Mouse (Mus musculus) lung, postnatal 0 days (tissue): Measurements from ENCODE around the gene Snx4. TPM values are rescaled to one million over a fixed set of nuclear protein-coding genes. Genes with fewer than 3 reads are reported as not detected.

ENCODE experiments used
- ATAC-seq: fragments of 200-750 bp; cut with Nextera tagmentation; 2 replicates; pipeline ENCODE4 v1.8.0; 2017; ENCODE audit warnings: moderate library complexity
- DNase-seq: peaks from one replicate; pipeline ENCODE4 v3.0.0-alpha.2; 2016; ENCODE audit warnings: low spot score
- H3K27ac ChIP-seq: fragments of 300-500 bp; sonication (generic); 2 replicates; pipeline ENCODE4 v1.5.1; 2014; ENCODE audit warnings: antibody characterized with exemption, mild to moderate bottlenecking, low read length, mixed read lengths
- H3K27me3 ChIP-seq: fragments of 300-500 bp; sonication (generic); replicated peaks from 2 replicates; pipeline ENCODE4 v1.6.1; 2014; ENCODE audit warnings: low read length, mixed read lengths; ENCODE audit not compliant: insufficient read depth
- H3K36me3 ChIP-seq: fragments of 300-500 bp; sonication (generic); 2 replicates; pipeline ENCODE4 v1.6.1; 2014; ENCODE audit warnings: low read length, mixed read lengths; ENCODE audit not compliant: insufficient read depth
- H3K4me1 ChIP-seq: fragments of 300-500 bp; sonication (generic); 2 replicates; pipeline ENCODE4 v1.6.1; 2014; ENCODE audit warnings: antibody characterized with exemption, low read depth, low read length, mixed read lengths; ENCODE audit not compliant: insufficient read depth
- H3K4me2 ChIP-seq: fragments of 300-500 bp; sonication (generic); replicated peaks from 2 replicates; pipeline ENCODE4 v1.6.1; 2014; ENCODE audit warnings: low read depth, mild to moderate bottlenecking, low read length, moderate library complexity, mixed read lengths
- H3K4me3 ChIP-seq: fragments of 300-500 bp; sonication (generic); 2 replicates; pipeline ENCODE4 v1.5.1; 2014; ENCODE audit warnings: low read depth, low read length
- H3K9ac ChIP-seq: fragments of 300-500 bp; sonication (generic); replicated peaks from 2 replicates; pipeline ENCODE4 v1.6.1; 2014; ENCODE audit warnings: low read depth, mild to moderate bottlenecking
- H3K9me3 ChIP-seq: fragments of 300-500 bp; sonication (generic); 2 replicates; pipeline ENCODE4 v1.6.1; 2016; ENCODE audit warnings: low read length, mixed read lengths
- CTCF ChIP-seq: IDR thresholded peaks from 2 replicates; pipeline ENCODE4 v1.5.1; 2016; ENCODE audit warnings: antibody characterized with exemption, mild to moderate bottlenecking
- EP300 ChIP-seq: IDR thresholded peaks from 2 replicates; pipeline ENCODE4 v1.6.1; 2016; ENCODE audit warnings: antibody characterized with exemption, mild to moderate bottlenecking, control low read depth
- WGBS: fragments of 180-500 bp; shearing (Covaris S2); extraction: QIAGEN DNeasy Blood & Tissue Kit; methylation state at CpG from one replicate; pipeline ENCODE4 v1.1.7; 2014; 5-methylcytosine and 5-hydroxymethylcytosine counted together
- polyA plus RNA-seq: library from polyadenylated mRNA; unstranded; fragments of >200 nt; fragmentation: Nextera tagmentation; extraction: Ambion mirVana; gene quantifications from 2 replicates; pipeline ENCODE4 v1.2.1, GENCODE M21; 2015

Gene Snx4
- polyA plus RNA-seq, 1 experiment from 2014 or later, result 121 TPM

- H3K4me2 ChIP-seq, result no peak overlapping the region
- ATAC-seq (no peak), DNase-seq (no peak)
- no peak overlapping the region for H3K4me3 ChIP-seq
- peaks cover 7% of the 10 kb centered on the region; the same call in 1 of the 2 replicates for H3K36me3 ChIP-seq
- H3K27me3 ChIP-seq, result no peaks in the 10 kb centered on the region
- peaks cover 19% of the 10 kb centered on the region; the same call in 1 of the 2 replicates for H3K4me1 ChIP-seq
- no peaks in the 10 kb centered on the region for H3K9me3 ChIP-seq
- 0 out of 2 replicates have a peak overlapping the region, but pooled peaks have one; percentile 11 for H3K27ac ChIP-seq
- H3K9ac ChIP-seq, result no peak overlapping the region
- TF ChIP-seq EP300, result no peak
- no peak for TF ChIP-seq CTCF
- 48% methylated on average over 8 of the region's 8 CpGs for WGBS
Measured at GRCm38 (mm10) chr16:33260825-33261224, 9.6 kb downstream of the Snx4 start.

DNA sequence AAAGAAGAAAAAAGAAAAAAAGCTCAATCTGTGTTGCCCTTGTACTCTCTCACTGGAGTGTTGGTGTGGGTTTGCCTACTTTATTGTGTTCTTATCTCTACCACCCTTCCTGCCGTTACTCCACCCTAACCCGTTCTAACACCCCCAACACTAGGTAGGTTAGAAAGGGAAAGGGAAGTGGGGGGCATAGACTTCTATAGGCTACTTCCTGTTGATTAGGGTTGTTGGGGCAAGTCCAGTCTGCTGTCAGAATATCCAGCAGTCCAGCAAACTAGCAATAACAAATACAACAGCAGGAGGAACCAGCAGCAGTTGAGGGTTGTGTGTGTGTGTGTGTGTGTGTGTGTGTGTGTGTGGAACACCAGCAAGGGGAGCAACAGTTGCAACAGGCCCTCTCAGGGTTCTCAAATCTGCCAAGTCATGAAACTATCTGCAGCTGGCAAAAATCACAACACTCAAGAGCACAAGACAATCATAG is 10.4 kb downstream of the Snx4 start:
- no peak for TF ChIP-seq CTCF
- peak; percentile 47 for TF ChIP-seq EP300
- ATAC-seq, result peak; percentile 76
- H3K36me3 ChIP-seq, result peaks cover 14% of the 10 kb centered on the region; the same call in 1 of the 2 replicates
- no peak overlapping the region for H3K4me3 ChIP-seq
- peaks cover 19% of the 10 kb centered on the region; the same call in 1 of the 2 replicates for H3K4me1 ChIP-seq
- no peak overlapping the region for H3K9ac ChIP-seq
- 16% methylated on average over 2 of the region's 2 CpGs for WGBS
- H3K27ac ChIP-seq, result peak overlapping the region; percentile 11; the same call in 1 of the 2 replicates
- H3K4me2 ChIP-seq, result no peak overlapping the region
- no peaks in the 10 kb centered on the region for H3K27me3 ChIP-seq
- H3K9me3 ChIP-seq, result no peaks in the 10 kb centered on the region
- peak; percentile 83 for DNase-seq

GRCm38 (mm10) chr16:33262096-33262495 is 10.9 kb downstream of the Snx4 start:
- H3K9ac ChIP-seq, result no peak overlapping the region
- peaks cover 17% of the 10 kb centered on the region; the same call in 1 of the 2 replicates for H3K36me3 ChIP-seq
- H3K4me2 ChIP-seq, result no peak overlapping the region
- TF ChIP-seq EP300 (no peak), CTCF (no peak)
- H3K27ac ChIP-seq, result no peak overlapping the region; the same call in 1 of the 2 replicates
- ATAC-seq (no peak), DNase-seq (no peak)
- peaks cover 16% of the 10 kb centered on the region; the same call in 1 of the 2 replicates for H3K4me1 ChIP-seq
- H3K9me3 ChIP-seq, result no peaks in the 10 kb centered on the region
- WGBS, result 38% methylated on average over 1 of the region's 1 CpGs
- no peak overlapping the region for H3K4me3 ChIP-seq
- H3K27me3 ChIP-seq, result no peaks in the 10 kb centered on the region

DNA sequence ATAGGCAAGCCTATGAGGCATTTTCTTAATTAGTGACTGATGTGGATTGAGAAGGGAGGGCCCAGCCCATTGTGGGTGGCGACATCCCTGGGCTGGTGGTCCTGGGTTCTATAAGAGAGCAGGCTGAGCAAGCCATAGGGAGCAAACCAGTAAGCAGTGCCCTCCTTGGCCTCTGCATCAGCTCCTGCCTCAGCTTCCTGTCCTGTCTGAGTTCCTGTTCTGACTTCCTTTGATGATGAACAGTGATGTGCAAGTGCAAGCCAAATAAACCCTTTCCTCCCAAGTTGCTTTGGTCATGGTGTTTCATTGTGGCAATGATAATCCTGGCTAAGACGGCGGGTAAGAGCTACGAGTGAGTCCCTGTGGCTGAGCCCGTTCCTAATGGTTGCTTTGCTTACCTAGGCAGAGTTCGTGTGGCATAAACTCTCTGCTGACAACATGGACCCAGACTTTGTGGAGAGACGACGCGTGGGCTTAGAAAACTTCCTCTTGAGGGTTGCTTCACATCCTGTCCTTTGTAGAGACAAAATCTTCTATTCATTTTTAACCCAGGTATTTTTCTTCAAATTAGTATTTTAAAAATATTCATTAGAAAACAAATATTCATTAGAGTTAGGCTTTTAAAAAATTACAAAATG is 16.5 kb downstream of the Snx4 start:
- Histone ChIP-seq H3K4me3 (no peak overlapping the region), H3K4me2 (no peak overlapping the region), H3K27me3 (no peaks in the 10 kb centered on the region), H3K36me3 (peaks cover 22% of the 10 kb centered on the region; the same call in 1 of the 2 replicates), H3K9me3 (no peaks in the 10 kb centered on the region), H3K9ac (no peak overlapping the region), H3K27ac (no peak overlapping the region), H3K4me1 (no peaks in the 10 kb centered on the region)
- TF ChIP-seq EP300, result no peak
- TF ChIP-seq CTCF, result no peak
- ATAC-seq (no peak), DNase-seq (no peak)
- WGBS, result 89% methylated on average over 9 of the region's 9 CpGs

GRCm38 (mm10) chr16:33271824-33272223 is 20.6 kb downstream of the Snx4 start:
- Histone ChIP-seq H3K27ac (no peak overlapping the region), H3K36me3 (peaks cover 6% of the 10 kb centered on the region; the same call in 1 of the 2 replicates), H3K27me3 (no peaks in the 10 kb centered on the region), H3K9me3 (no peaks in the 10 kb centered on the region), H3K9ac (no peak overlapping the region), H3K4me2 (no peak overlapping the region), H3K4me1 (no peaks in the 10 kb centered on the region), H3K4me3 (no peak overlapping the region)
- TF ChIP-seq EP300 (no peak), CTCF (no peak)
- ATAC-seq (no peak), DNase-seq (no peak)
- WGBS, result 84% methylated on average over 4 of the region's 4 CpGs

GRCm38 (mm10) chr16:33283079-33283478 is 31.8 kb downstream of the Snx4 start:
- H3K27ac ChIP-seq, result no peak overlapping the region
- no peaks in the 10 kb centered on the region for H3K9me3 ChIP-seq
- TF ChIP-seq CTCF (no peak), EP300 (no peak)
- H3K4me1 ChIP-seq, result no peaks in the 10 kb centered on the region
- ATAC-seq (no peak), DNase-seq (no peak)
- no peak overlapping the region for H3K9ac ChIP-seq
- no peak overlapping the region for H3K4me3 ChIP-seq
- H3K4me2 ChIP-seq, result no peak overlapping the region
- H3K27me3 ChIP-seq, result no peaks in the 10 kb centered on the region
- WGBS, result 52% methylated on average over 1 of the region's 1 CpGs
- H3K36me3 ChIP-seq, result peaks cover 34% of the 10 kb centered on the region
